Mouse (Mus musculus) E14TG2a.4 (cell line): Measurements from ENCODE around the gene Tnfrsf21.

Experiments used
- H3K27me3 ChIP-seq: 2 replicates; pipeline ENCODE4 v1.6.1; 2014; ENCODE audit warnings: low read length, control low read depth; ENCODE audit not compliant: insufficient read depth
- H3K36me3 ChIP-seq: 2 replicates; pipeline ENCODE4 v1.6.1; 2014; ENCODE audit warnings: low read length, control low read depth; ENCODE audit not compliant: insufficient read depth
- H3K4me1 ChIP-seq: replicated peaks from 2 replicates; pipeline ENCODE4 v1.6.1; 2014; ENCODE audit warnings: low read depth, low read length, control low read depth
- H3K4me3 ChIP-seq: replicated peaks from 2 replicates; pipeline ENCODE4 v1.5.1; 2014; ENCODE audit warnings: mild to moderate bottlenecking, low read length
- H3K9me3 ChIP-seq: 2 replicates; pipeline ENCODE4 v1.6.1; 2014; ENCODE audit warnings: low read length, control low read depth
- CTCF ChIP-seq: conservative IDR thresholded peaks from 2 replicates; pipeline ENCODE4 v1.5.1; 2014; ENCODE audit warnings: low read length
- NANOG ChIP-seq: IDR thresholded peaks from 2 replicates; pipeline ENCODE4 v1.6.1; 2014; ENCODE audit warnings: borderline replicate concordance, low read length, mixed read lengths
- POU5F1 ChIP-seq: IDR thresholded peaks from 2 replicates; pipeline ENCODE4 v1.6.1; 2014; ENCODE audit warnings: low read length, borderline replicate concordance

Gene Tnfrsf21

GRCm38 (mm10) chr17:43077540-43077939, 61.2 kb downstream of the Tnfrsf21 start:
- H3K9me3 ChIP-seq: no peaks in the 10 kb centered on the region
- H3K27me3 ChIP-seq: no peaks in the 10 kb centered on the region
- peaks cover 62% of the 10 kb centered on the region for H3K4me1 ChIP-seq
- peak overlapping the region; percentile 60 for H3K4me3 ChIP-seq
- peaks cover 15% of the 10 kb centered on the region for H3K36me3 ChIP-seq
- TF ChIP-seq POU5F1: no peak

- Histone ChIP-seq H3K9me3 (no peaks in the 10 kb centered on the region), H3K27me3 (no peaks in the 10 kb centered on the region), H3K4me1 (peaks cover 67% of the 10 kb centered on the region), H3K36me3 (peaks cover 19% of the 10 kb centered on the region), H3K4me3 (no peak overlapping the region)
- TF ChIP-seq CTCF: no peak
- no peak for TF ChIP-seq NANOG
- TF ChIP-seq POU5F1: no peak
Measured at GRCm38 (mm10) chr17:43081225-43081624, 64.9 kb downstream of the Tnfrsf21 start.

- Histone ChIP-seq H3K36me3 (peaks cover 33% of the 10 kb centered on the region), H3K4me1 (peaks cover 48% of the 10 kb centered on the region), H3K9me3 (no peaks in the 10 kb centered on the region), H3K27me3 (no peaks in the 10 kb centered on the region), H3K4me3 (no peak overlapping the region)
- no peak for TF ChIP-seq NANOG
- no peak for TF ChIP-seq CTCF
- no peak for TF ChIP-seq POU5F1
Measured at GRCm38 (mm10) chr17:43089496-43089895, 73.1 kb downstream of the Tnfrsf21 start.

- Histone ChIP-seq H3K9me3 (no peaks in the 10 kb centered on the region), H3K36me3 (peaks cover 24% of the 10 kb centered on the region), H3K4me1 (peaks cover 33% of the 10 kb centered on the region), H3K4me3 (no peak overlapping the region), H3K27me3 (no peaks in the 10 kb centered on the region)
- TF ChIP-seq CTCF: no peak
- TF ChIP-seq POU5F1: no peak
- no peak for TF ChIP-seq NANOG
Measured at GRCm38 (mm10) chr17:43090948-43091724, 74.8 kb downstream of the Tnfrsf21 start.

GRCm38 (mm10) chr17:43092280-43092995, 76.1 kb downstream of the Tnfrsf21 start:
- Histone ChIP-seq H3K9me3 (no peaks in the 10 kb centered on the region), H3K4me3 (no peak overlapping the region), H3K36me3 (peaks cover 19% of the 10 kb centered on the region), H3K4me1 (peaks cover 29% of the 10 kb centered on the region), H3K27me3 (no peaks in the 10 kb centered on the region)
- TF ChIP-seq CTCF: no peak
- no peak for TF ChIP-seq POU5F1
- no peak for TF ChIP-seq NANOG

- H3K36me3 ChIP-seq: 0 out of 2 replicates have a peak, but pooled peaks cover 3% of the 10 kb centered on the region
- H3K4me3 ChIP-seq: no peak overlapping the region
- H3K9me3 ChIP-seq: no peaks in the 10 kb centered on the region
- H3K27me3 ChIP-seq: no peaks in the 10 kb centered on the region
- peaks cover 22% of the 10 kb centered on the region for H3K4me1 ChIP-seq
- TF ChIP-seq POU5F1 (no peak), CTCF (no peak), NANOG (no peak)
Measured at GRCm38 (mm10) chr17:43094285-43094684, 77.9 kb downstream of the Tnfrsf21 start.

GRCm38 (mm10) chr17:43097101-43097688, 80.8 kb downstream of the Tnfrsf21 start:
- no peaks in the 10 kb centered on the region for H3K27me3 ChIP-seq
- no peaks in the 10 kb centered on the region for H3K36me3 ChIP-seq
- 0 out of 2 replicates have a peak, but pooled peaks cover 3% of the 10 kb centered on the region for H3K9me3 ChIP-seq
- H3K4me1 ChIP-seq: peaks cover 19% of the 10 kb centered on the region
- TF ChIP-seq POU5F1 (no peak), NANOG (no peak), CTCF (no peak)
- H3K4me3 ChIP-seq: no peak overlapping the region

GRCm38 (mm10) chr17:43106108-43106507, 89.8 kb downstream of the Tnfrsf21 start:
- Histone ChIP-seq H3K9me3 (no peaks in the 10 kb centered on the region), H3K4me3 (no peak overlapping the region), H3K4me1 (no peaks in the 10 kb centered on the region), H3K36me3 (no peaks in the 10 kb centered on the region), H3K27me3 (peaks cover 5% of the 10 kb centered on the region; the same call in 1 of the 2 replicates)
- no peak for TF ChIP-seq POU5F1
- no peak for TF ChIP-seq CTCF
- TF ChIP-seq NANOG: no peak
